In the genomic region with DNA sequence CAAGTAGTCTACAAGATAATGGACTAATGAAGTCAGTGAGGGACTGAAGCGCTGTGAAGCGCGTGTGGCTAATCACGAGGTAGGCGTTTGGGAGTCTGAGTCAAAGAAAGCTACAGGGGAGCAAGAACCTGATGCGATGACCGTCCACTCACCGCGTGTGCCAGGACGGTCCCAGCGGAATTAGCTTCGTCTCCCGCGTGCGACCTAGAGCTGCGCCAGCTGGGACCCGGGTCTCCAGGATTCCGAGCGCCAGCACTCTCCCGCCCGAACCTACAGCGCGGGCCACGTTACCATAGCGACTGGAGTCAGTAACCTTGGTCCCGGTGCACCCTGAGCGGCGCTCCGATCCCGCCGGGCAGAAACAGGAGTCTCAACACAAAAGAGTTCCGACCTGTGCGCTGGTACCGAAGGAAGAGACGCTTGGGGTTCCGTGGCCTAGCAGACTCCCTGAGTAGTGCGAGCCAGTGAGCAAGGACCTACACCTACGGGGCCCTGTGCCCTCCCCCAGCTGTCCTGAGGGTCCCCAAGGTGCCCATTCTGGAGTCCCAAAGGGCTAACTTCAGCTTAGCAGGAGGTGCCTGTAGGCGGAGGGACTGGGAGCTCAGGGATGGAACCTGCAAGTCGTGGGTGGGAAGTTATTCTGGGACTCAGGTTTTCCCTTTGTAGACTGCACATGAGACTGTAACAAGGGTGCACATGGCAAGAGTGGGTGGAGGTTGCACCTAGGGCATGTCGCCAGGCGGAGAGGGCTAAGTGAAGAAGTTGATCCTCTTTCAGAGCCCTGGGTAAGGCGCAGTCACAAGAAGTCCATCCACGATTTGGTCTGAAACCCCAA, we compare ENCODE assay signal across 8 mouse cellular contexts. TPM values are rescaled to one million over a fixed set of nuclear protein-coding genes. Genes with fewer than 3 reads are reported as not detected.
A peak's percentile ranks its signal among the peaks of the same experiment; 100 is the strongest.
DNase-seq lines count a peak whose midpoint lies in the region; ATAC-seq and TF ChIP-seq lines count a peak whose summit lies in the region.

Gene Ccdc57, minus strand, starts transcription at position 309 of the 835 bp plus-strand sequence.

- peak; percentile 96 for DNase-seq in ZHBTc4 (ENCODE audit: low read depth, low spot score)
- peak; percentile 84 to 91 for DNase-seq in cerebellum, postnatal 4 days (ENCODE audit: low spot score in 2 of 2)
- peak; percentile 92 for DNase-seq in gastrocnemius, adult 2 months
- DNase-seq in hindbrain, postnatal 0 days (ENCODE audit: low spot score), result peak; percentile 94
- peak; percentile 87 to 95 for DNase-seq in left cerebral cortex, adult 8-10 months (ENCODE audit: low spot score in 2 of 2)
- DNase-seq in right cerebral cortex, postnatal 10 days (ENCODE audit: low spot score in 2 of 2), result peak; percentile 95
- DNase-seq in urinary bladder, postnatal 4 days (ENCODE audit: low spot score in 2 of 2), result peak; percentile 84 to 88

- no peaks in the 10 kb centered on the region for H3K36me3 ChIP-seq in hindbrain, postnatal 0 days (ENCODE audit: insufficient read depth, low read length)
- peaks cover 20% of the 10 kb centered on the region for H3K36me3 ChIP-seq in megakaryocyte, embryonic 14.5 days (replicated peaks; ENCODE audit: low read length)

- H3K27ac ChIP-seq in gastrocnemius, adult 2 months, result peak within 1 kb of the TSS; percentile 94
- peak within 1 kb of the TSS; percentile 45; the same call in 1 of the 2 replicates for H3K27ac ChIP-seq in hindbrain, postnatal 0 days

- intact Hi-C loops in gastrocnemius, adult 2 months (cut with DNase I), result loop anchor here (2.0 kb wide), 1 partner anchor 16 kb away; the partner anchor contains the start of gene Slc16a3

- H3K4me3 ChIP-seq in gastrocnemius, adult 2 months, result peak within 1 kb of the TSS; percentile 89
- H3K4me3 ChIP-seq in hindbrain, postnatal 0 days (ENCODE audit: low read length), result peak within 1 kb of the TSS; percentile 76
- H3K4me3 ChIP-seq in megakaryocyte, embryonic 14.5 days (replicated peaks), result peak within 1 kb of the TSS; percentile 96

- H3K4me2 ChIP-seq in hindbrain, postnatal 0 days (ENCODE audit: low read depth, low read length), result peak within 1 kb of the TSS; percentile 85

- no peak for TF ChIP-seq CTCF in gastrocnemius, adult 2 months (IDR thresholded peaks at IDR 0.05)
- TF ChIP-seq CTCF in hindbrain, postnatal 0 days (IDR thresholded peaks at IDR 0.05; ENCODE audit: low read depth), result no peak

- no peaks in the 10 kb centered on the region for H3K27me3 ChIP-seq in hindbrain, postnatal 0 days (ENCODE audit: insufficient read depth, low read length)
- no peaks in the 10 kb centered on the region for H3K27me3 ChIP-seq in megakaryocyte, embryonic 14.5 days (replicated peaks)

- no peaks in the 10 kb centered on the region for H3K9me3 ChIP-seq in hindbrain, postnatal 0 days (ENCODE audit: low read length)
- peaks cover 6% of the 10 kb centered on the region; the same call in 1 of the 2 replicates for H3K9me3 ChIP-seq in megakaryocyte, embryonic 14.5 days

- peak; percentile 96 for ATAC-seq in hindbrain, postnatal 0 days

- WGBS in hindbrain, postnatal 0 days, result 8% methylated on average over 44 of the region's 44 CpGs

- H3K4me1 ChIP-seq in hindbrain, postnatal 0 days (ENCODE audit: insufficient read depth, low read length), result peaks cover 7% of the 10 kb centered on the region; the same call in 1 of the 2 replicates
- H3K4me1 ChIP-seq in megakaryocyte, embryonic 14.5 days, result peaks cover 92% of the 10 kb centered on the region

- H3K9ac ChIP-seq in hindbrain, postnatal 0 days (replicated peaks; ENCODE audit: low read length), result peak within 1 kb of the TSS; percentile 68

RNA-seq across cellular contexts. Expression of gene Ccdc57, which starts in this region (rescaled TPM):
- 1 to 10 TPM; 3.4 to 3.6 TPM for total RNA-seq in gastrocnemius, adult 2 months (2021)
- 4.2 and 7.1 TPM in 2 replicates for total RNA-seq in hindbrain, postnatal 0 days (2014; rRNA removed)
- 4.8 and 5.6 TPM in 2 replicates for polyA plus RNA-seq in hindbrain, postnatal 0 days (2015; fragmentation: Nextera tagmentation; extraction: Ambion mirVana)
- 1 to 10 TPM; 8.4 to 9.8 (median 9.0) TPM for total RNA-seq in left cerebral cortex, adult 8-10 months (2022)
- polyA plus RNA-seq in megakaryocyte, embryonic 14.5 days (2012; ENCODE audit: insufficient read depth, low replicate concordance), result 2.0 TPM in 1 of 2 replicates, not detected in the other

Comparison
In these comparisons a context has a peak if more than half of its experiments do, and no peak if none do; other contexts are left out.
1. Peak in every context shown above with its lines: DNase-seq, ATAC-seq, H3K4me3 ChIP-seq and H3K27ac ChIP-seq.